Mouse (Mus musculus) myocyte (in vitro differentiated cells): ENCODE data around the gene Plac8. TPM values are rescaled to one million over a fixed set of nuclear protein-coding genes. Genes with fewer than 3 reads are reported as not detected.
A peak's percentile ranks its signal among the peaks of the same experiment; 100 is the strongest.

Source experiments
- H3K27me3 ChIP-seq: one replicate; pipeline ENCODE4 v1.6.1; 2011; ENCODE audit not compliant: control insufficient read depth, insufficient read depth, insufficient read length
- H3K36me3 ChIP-seq: one replicate; pipeline ENCODE4 v1.6.1; 2011; ENCODE audit not compliant: control insufficient read depth, insufficient read depth
- H3K4me2 ChIP-seq: one replicate; pipeline ENCODE4 v1.6.1; 2011; ENCODE audit warnings: low read depth, control low read depth
- H3K4me3 ChIP-seq: one replicate; pipeline ENCODE4 v1.5.1; 2011; ENCODE audit warnings: mild to moderate bottlenecking, control low read depth, moderate library complexity
- H3K79me2 ChIP-seq: one replicate; pipeline ENCODE4 v1.6.1; 2011; ENCODE audit not compliant: control insufficient read depth, insufficient read depth
- H3ac ChIP-seq: one replicate; pipeline ENCODE4 v1.6.1; 2011; ENCODE audit not compliant: control insufficient read depth, insufficient read length
- CEBPB ChIP-seq: IDR thresholded peaks from 2 replicates; pipeline ENCODE4 v1.6.1; 2011; ENCODE audit warnings: mild to moderate bottlenecking, moderate library complexity; ENCODE audit not compliant: poor library complexity, insufficient read depth, severe bottlenecking
- E2F4 ChIP-seq: IDR thresholded peaks from one replicate; pipeline ENCODE4 v1.6.1; 2011; ENCODE audit warnings: mild to moderate bottlenecking, control low read depth, moderate library complexity; ENCODE audit not compliant: insufficient read depth
- MAX ChIP-seq: IDR thresholded peaks from one replicate; pipeline ENCODE4 v1.6.1; 2011; ENCODE audit warnings: low read depth, mild to moderate bottlenecking, control low read depth
- MYOD1 ChIP-seq, 3 experiments: IDR thresholded peaks; one replicate each; pipeline ENCODE4 v1.6.1; 2011; ENCODE audit warnings: control low read depth in 2 of 3, low read depth in 2 of 3, mild to moderate bottlenecking in 2 of 3, moderate library complexity in 1 of 3; ENCODE audit not compliant: insufficient read length in 2 of 3, control insufficient read depth in 1 of 3
- MYOG ChIP-seq, 3 experiments: IDR thresholded peaks; one replicate each; pipeline ENCODE4 v1.6.1; 2011; ENCODE audit warnings: control low read depth in 2 of 3, low read depth in 2 of 3, mild to moderate bottlenecking in 2 of 3; ENCODE audit not compliant: insufficient read length in 2 of 3, control insufficient read depth in 1 of 3, insufficient read depth in 1 of 3
- POLR2A ChIP-seq: IDR thresholded peaks from one replicate; pipeline ENCODE4 v1.6.1; 2011; ENCODE audit warnings: low read depth, mild to moderate bottlenecking, control low read depth, moderate library complexity; ENCODE audit not compliant: insufficient read length
- POLR2AphosphoS2 ChIP-seq: IDR thresholded peaks from one replicate; pipeline ENCODE4 v1.6.1; 2011; ENCODE audit warnings: low read depth, control low read depth; ENCODE audit not compliant: insufficient read length
- REST ChIP-seq: IDR thresholded peaks from one replicate; pipeline ENCODE4 v1.6.1; 2011; ENCODE audit warnings: mild to moderate bottlenecking, control low read depth, moderate library complexity; ENCODE audit not compliant: insufficient read depth, insufficient read length
- SRF ChIP-seq: IDR thresholded peaks from one replicate; pipeline ENCODE4 v1.6.1; 2011; ENCODE audit warnings: low read depth; ENCODE audit not compliant: control insufficient read depth, insufficient read length
- TCF12 ChIP-seq: IDR thresholded peaks from one replicate; pipeline ENCODE4 v1.6.1; 2011; ENCODE audit warnings: mild to moderate bottlenecking, control low read depth; ENCODE audit not compliant: poor library complexity, insufficient read depth, severe bottlenecking
- TCF3 ChIP-seq: IDR thresholded peaks from one replicate; pipeline ENCODE4 v1.6.1; 2011; ENCODE audit warnings: low read depth, control low read depth; ENCODE audit not compliant: insufficient read length
- USF1 ChIP-seq: IDR thresholded peaks from one replicate; pipeline ENCODE4 v1.6.1; 2011; ENCODE audit warnings: low read depth, mild to moderate bottlenecking, control low read depth, moderate library complexity
- polyA plus RNA-seq: library from polyadenylated mRNA; unstranded; fragments of >200 nt; fragmentation: generic; extraction: Trizol; gene quantifications from one replicate; pipeline ENCODE4 v1.2.1, GENCODE M21; 2012; ENCODE audit warnings: missing spikeins

Plac8 gene
- polyA plus RNA-seq, 1 experiment: 4.8 TPM

DNA sequence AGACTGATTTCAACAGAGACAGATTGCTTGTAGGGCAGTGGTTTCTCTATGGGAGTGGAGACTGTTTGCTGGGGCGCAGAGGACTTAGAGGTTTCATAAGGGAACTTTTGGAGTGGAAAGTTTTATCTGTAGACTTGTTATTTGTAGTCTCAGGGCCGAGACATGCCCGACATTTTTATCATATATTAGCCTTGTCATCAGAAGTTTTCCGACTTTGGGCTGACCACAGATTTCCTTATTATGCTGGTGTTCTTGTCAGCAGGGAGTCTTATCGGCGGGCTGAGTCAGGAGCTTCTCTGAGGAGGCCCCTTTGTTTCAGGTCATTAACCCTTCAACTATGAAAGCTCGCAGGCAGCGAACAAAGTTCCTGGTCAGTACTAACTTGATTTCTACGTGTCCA is 35.8 kb upstream of the Plac8 start:
- Histone ChIP-seq H3K4me3 (no peak overlapping the region), H3ac (no peak overlapping the region), H3K79me2 (no peaks in the 10 kb centered on the region), H3K4me2 (no peak overlapping the region), H3K27me3 (no peaks in the 10 kb centered on the region), H3K36me3 (no peaks in the 10 kb centered on the region)
- TF ChIP-seq CEBPB: no peak
- TF ChIP-seq POLR2AphosphoS2: no peak
- TF ChIP-seq MAX: no peak
- TF ChIP-seq TCF12: no peak
- no peak for TF ChIP-seq REST
- TF ChIP-seq E2F4: no peak
- no peak for TF ChIP-seq TCF3

- Histone ChIP-seq H3ac (no peak overlapping the region), H3K79me2 (no peaks in the 10 kb centered on the region)
Observed at GRCm38 (mm10) chr5:100607090-100607762, 35.2 kb upstream of the Plac8 start.

DNA sequence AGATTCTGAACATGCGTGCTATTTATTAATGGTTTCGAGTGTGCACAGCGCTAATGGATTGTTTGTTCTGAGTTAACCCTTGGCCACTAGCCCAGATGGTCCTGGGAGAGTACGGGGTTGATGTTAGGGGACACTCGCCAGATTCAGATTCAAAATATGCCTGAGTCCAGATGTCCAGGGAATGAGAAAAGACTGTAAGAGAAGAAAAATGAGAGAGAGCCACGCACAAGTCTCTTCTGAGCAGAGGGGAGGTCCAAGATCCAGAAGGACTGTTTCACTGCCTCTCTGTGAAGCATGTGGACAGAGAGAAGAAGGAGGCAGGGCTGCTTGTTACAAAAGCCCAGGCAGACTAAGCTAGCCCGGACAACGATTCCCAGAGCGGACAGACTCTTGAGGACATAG is 33.8 kb upstream of the Plac8 start:
- Histone ChIP-seq H3K79me2 (no peaks in the 10 kb centered on the region), H3ac (no peak overlapping the region), H3K27me3 (no peaks in the 10 kb centered on the region), H3K4me2 (peak overlapping the region; percentile 1), H3K36me3 (no peaks in the 10 kb centered on the region), H3K4me3 (no peak overlapping the region)
- no peak for TF ChIP-seq E2F4

More at GRCm38 (mm10) chr5:100607090-100607762, 35.2 kb upstream of the Plac8 start:
- Histone ChIP-seq H3K36me3 (no peaks in the 10 kb centered on the region), H3K4me2 (no peak overlapping the region), H3K4me3 (no peak overlapping the region), H3K27me3 (no peaks in the 10 kb centered on the region)
- TF ChIP-seq MYOD1 (IDR thresholded peaks at IDR 0.05; ENCODE audit: control insufficient read depth in 1 of 3, insufficient read length in 2 of 3, low read depth in 2 of 3) (no peak), POLR2A (no peak), E2F4 (no peak), CEBPB (no peak), MAX (no peak), SRF (no peak), REST (no peak), POLR2AphosphoS2 (no peak), TCF12 (no peak), USF1 (no peak), TCF3 (no peak)

DNA sequence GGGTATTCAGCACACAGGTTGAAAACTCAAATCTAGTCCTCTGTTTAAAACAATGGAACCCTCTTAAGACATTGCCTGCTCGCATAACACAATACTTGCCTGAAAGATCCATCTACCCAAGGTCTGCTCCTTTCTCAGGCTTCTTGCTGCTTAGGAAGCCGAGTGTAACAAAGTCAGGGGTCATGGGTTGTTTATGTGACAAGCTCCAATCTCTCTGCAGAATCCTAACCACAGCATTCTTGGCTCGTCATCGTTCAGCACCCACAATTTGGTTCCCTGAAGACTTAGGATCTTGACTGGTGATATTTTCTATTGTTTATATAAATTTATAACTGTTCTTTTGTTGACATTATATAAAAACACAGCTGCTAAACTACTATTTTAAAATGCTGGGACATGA is 32.0 kb upstream of the Plac8 start:
- Histone ChIP-seq H3ac (no peak overlapping the region), H3K4me3 (no peak overlapping the region), H3K79me2 (no peaks in the 10 kb centered on the region), H3K4me2 (peak overlapping the region; percentile 59), H3K36me3 (no peaks in the 10 kb centered on the region), H3K27me3 (no peaks in the 10 kb centered on the region)
- TF ChIP-seq CEBPB: no peak
- TF ChIP-seq REST: no peak
- no peak for TF ChIP-seq MAX
- no peak for TF ChIP-seq SRF
- TF ChIP-seq TCF3: no peak
- no peak for TF ChIP-seq MYOG (IDR thresholded peaks at IDR 0.05; ENCODE audit: control insufficient read depth in 1 of 3, insufficient read depth in 1 of 3, insufficient read length in 2 of 3, low read depth in 2 of 3)
- TF ChIP-seq POLR2AphosphoS2: no peak
- TF ChIP-seq MYOD1 (IDR thresholded peaks at IDR 0.05; ENCODE audit: control insufficient read depth in 1 of 3, insufficient read length in 2 of 3, low read depth in 2 of 3): no peak
- TF ChIP-seq TCF12: no peak
- no peak for TF ChIP-seq USF1
- no peak for TF ChIP-seq E2F4
- TF ChIP-seq POLR2A: no peak

DNA sequence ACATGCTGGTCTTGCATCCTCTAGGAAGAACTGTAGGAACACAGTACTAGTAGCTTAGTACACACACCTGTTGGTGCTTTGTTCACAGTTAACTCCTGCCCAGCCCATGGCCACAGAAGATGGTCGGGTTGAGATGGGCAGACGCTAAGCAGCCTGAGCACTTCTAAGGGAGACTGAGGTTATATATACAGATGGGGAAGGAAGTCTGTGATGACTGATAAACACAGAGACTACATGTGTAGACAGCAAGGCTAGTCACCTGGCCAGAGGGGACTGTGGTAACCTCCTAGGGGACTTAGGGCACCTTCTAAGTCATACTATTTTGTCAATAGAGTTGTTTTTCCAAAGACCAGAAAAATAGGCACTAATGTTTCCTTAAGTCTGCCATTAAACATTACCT is 29.8 kb upstream of the Plac8 start:
- Histone ChIP-seq H3ac (no peak overlapping the region), H3K27me3 (no peaks in the 10 kb centered on the region), H3K4me3 (no peak overlapping the region), H3K79me2 (no peaks in the 10 kb centered on the region), H3K36me3 (no peaks in the 10 kb centered on the region), H3K4me2 (no peak overlapping the region)
- TF ChIP-seq POLR2A (no peak), E2F4 (no peak), SRF (no peak), REST (no peak), TCF12 (no peak), MAX (no peak), USF1 (no peak), POLR2AphosphoS2 (no peak), MYOG (IDR thresholded peaks at IDR 0.05; ENCODE audit: control insufficient read depth in 1 of 3, insufficient read depth in 1 of 3, insufficient read length in 2 of 3, low read depth in 2 of 3) (no peak), MYOD1 (IDR thresholded peaks at IDR 0.05; ENCODE audit: control insufficient read depth in 1 of 3, insufficient read length in 2 of 3, low read depth in 2 of 3) (no peak), TCF3 (no peak), CEBPB (no peak)
